Mouse (Mus musculus) frontal cortex, postnatal 10 days (tissue): Measurements from ENCODE around the gene Mapkap1.
A peak's percentile ranks its signal among the peaks of the same experiment; 100 is the strongest.
"Not testable (repeated sequence)": the region's sequence is repeated elsewhere in the genome, so short reads cannot be mapped to it uniquely, and the experiment has no call there.

Source experiments
- DNase-seq, 2 experiments: peaks; one replicate each; pipeline ENCODE4 v3.0.0; 2022; ENCODE audit warnings: low spot score in 2 of 2, mixed read lengths in 1 of 2

Gene Mapkap1

GRCm38 (mm10) chr2:34431701-34432372 is 25.3 kb downstream of the Mapkap1 start:
- DNase-seq: no peak

- not testable (repeated sequence) for DNase-seq
Measured at GRCm38 (mm10) chr2:34432887-34433286, 26.3 kb downstream of the Mapkap1 start.

GRCm38 (mm10) chr2:34436321-34436720 is 29.8 kb downstream of the Mapkap1 start:
- DNase-seq: no peak

- DNase-seq: no peak
Measured at GRCm38 (mm10) chr2:34448756-34449155, 42.2 kb downstream of the Mapkap1 start.

- DNase-seq: no peak
Measured at GRCm38 (mm10) chr2:34462490-34462889, 55.9 kb downstream of the Mapkap1 start.

- no peak for DNase-seq
Measured at GRCm38 (mm10) chr2:34468559-34469141, 62.1 kb downstream of the Mapkap1 start.

- no peak for DNase-seq
Measured at GRCm38 (mm10) chr2:34469324-34469723, 62.8 kb downstream of the Mapkap1 start.

GRCm38 (mm10) chr2:34473775-34474174 is 67.2 kb downstream of the Mapkap1 start:
- DNase-seq: no peak

- no peak for DNase-seq
Measured at GRCm38 (mm10) chr2:34481401-34481800, 74.8 kb downstream of the Mapkap1 start.

GRCm38 (mm10) chr2:34482102-34482501 is 75.5 kb downstream of the Mapkap1 start:
- DNase-seq: no peak

- DNase-seq: no peak
Measured at GRCm38 (mm10) chr2:34482531-34482930, 76.0 kb downstream of the Mapkap1 start.

- no peak for DNase-seq
Measured at GRCm38 (mm10) chr2:34487281-34487680, 80.7 kb downstream of the Mapkap1 start.

- no peak for DNase-seq
Measured at GRCm38 (mm10) chr2:34503975-34504730, 97.6 kb downstream of the Mapkap1 start.

GRCm38 (mm10) chr2:34506162-34506561 is 99.6 kb downstream of the Mapkap1 start:
- not testable (repeated sequence) for DNase-seq

- no peak for DNase-seq
Measured at GRCm38 (mm10) chr2:34509856-34510255, 103.3 kb downstream of the Mapkap1 start.

GRCm38 (mm10) chr2:34515263-34515662 is 108.7 kb downstream of the Mapkap1 start:
- no peak for DNase-seq

- no peak for DNase-seq
Measured at GRCm38 (mm10) chr2:34518083-34518482, 111.5 kb downstream of the Mapkap1 start.

GRCm38 (mm10) chr2:34518526-34518925 is 112.0 kb downstream of the Mapkap1 start:
- no peak for DNase-seq

GRCm38 (mm10) chr2:34519525-34519924 is 113.0 kb downstream of the Mapkap1 start:
- peak in 1 of 2 experiments; percentile 48 for DNase-seq

GRCm38 (mm10) chr2:34521384-34521783 is 114.8 kb downstream of the Mapkap1 start:
- DNase-seq: no peak

GRCm38 (mm10) chr2:34526527-34527371 is 120.2 kb downstream of the Mapkap1 start:
- DNase-seq: no peak

GRCm38 (mm10) chr2:34528491-34528890 is 121.9 kb downstream of the Mapkap1 start:
- DNase-seq: no peak
